Mouse (Mus musculus): ENCODE measurements around the gene Camta1. TPM values are rescaled to one million over a fixed set of nuclear protein-coding genes. Genes with fewer than 3 reads are reported as not detected.

The Camta1 gene
- polyA plus RNA-seq, 1 experiment = 124 TPM

DNA sequence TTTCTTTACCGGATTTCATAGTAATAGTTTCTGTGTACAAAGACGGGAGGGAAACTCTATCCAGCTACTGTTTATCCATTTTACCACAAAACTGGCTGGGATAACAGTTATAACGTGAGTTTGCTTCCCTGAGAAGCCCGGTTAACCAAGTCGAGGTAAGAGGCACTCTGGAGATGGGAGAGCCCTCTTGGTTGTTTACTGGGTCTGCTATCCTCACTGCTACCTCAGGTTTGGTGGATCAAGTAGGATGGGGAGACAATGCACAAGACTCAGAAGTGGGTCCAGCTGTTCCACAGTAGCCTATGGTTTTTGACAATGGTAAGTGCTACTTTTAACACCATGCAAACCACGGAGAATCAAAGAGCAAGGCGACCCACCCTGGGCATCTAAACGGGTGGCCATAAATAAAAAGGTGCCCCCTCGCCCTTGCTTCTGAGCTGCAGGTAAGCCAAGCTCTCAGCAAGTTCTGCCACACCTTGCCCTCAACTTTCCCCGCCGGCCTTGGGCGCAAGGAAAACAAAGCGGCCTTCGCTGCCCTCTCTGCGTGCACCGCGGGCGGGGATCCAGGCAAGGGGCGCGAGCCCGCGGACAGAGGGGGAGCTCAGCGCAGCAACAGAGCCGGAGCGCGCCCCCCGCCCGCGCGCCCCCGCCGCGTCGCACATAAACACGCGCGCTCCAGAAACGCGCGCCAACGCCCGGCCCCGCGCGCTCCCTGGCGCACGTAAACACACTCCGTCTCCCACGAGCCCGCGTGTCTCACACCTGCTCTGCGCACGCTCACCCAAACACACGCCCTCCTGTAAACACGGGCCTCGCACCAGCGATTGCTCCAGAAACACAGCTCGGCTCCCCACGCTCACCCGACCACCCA is 754.3 kb downstream of the Camta1 start:
- peak in 1 of 2 experiments; percentile 72 for DNase-seq (ENCODE audit: extremely low spot score in 1 of 2, low spot score in 1 of 2)

DNA sequence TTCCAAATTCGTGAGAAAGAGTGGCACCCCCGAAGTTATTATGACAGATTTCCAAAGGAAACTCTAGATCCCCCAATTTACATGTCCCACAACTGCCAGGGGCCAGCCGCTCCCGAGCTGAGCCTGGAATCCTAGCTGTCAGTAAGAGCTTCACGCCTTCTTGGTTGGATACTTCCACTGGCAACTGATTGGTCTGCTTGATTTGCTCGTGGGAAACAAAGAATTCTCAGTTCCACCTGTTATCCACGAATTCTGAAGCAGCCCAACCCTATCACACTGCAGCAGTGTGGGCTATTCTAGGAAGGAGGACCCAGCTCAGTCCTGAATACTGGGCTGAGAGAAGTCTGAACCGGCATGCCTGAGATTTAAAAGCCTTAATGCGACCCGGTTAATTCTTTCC is 755.2 kb downstream of the Camta1 start:
- DNase-seq (ENCODE audit: extremely low spot score in 1 of 2, low spot score in 1 of 2) = no peak

- no peak for DNase-seq (ENCODE audit: extremely low spot score in 1 of 2, low spot score in 1 of 2)
These were observed 755.8 kb downstream of the Camta1 start for GRCm38 (mm10) chr4:151105886-151106285.

GRCm38 (mm10) chr4:151104147-151104546 is 757.5 kb downstream of the Camta1 start:
- no peak for DNase-seq (ENCODE audit: extremely low spot score in 1 of 2, low spot score in 1 of 2)

GRCm38 (mm10) chr4:151103646-151104045 is 758.0 kb downstream of the Camta1 start:
- DNase-seq (ENCODE audit: extremely low spot score in 1 of 2, low spot score in 1 of 2) = no peak

DNA sequence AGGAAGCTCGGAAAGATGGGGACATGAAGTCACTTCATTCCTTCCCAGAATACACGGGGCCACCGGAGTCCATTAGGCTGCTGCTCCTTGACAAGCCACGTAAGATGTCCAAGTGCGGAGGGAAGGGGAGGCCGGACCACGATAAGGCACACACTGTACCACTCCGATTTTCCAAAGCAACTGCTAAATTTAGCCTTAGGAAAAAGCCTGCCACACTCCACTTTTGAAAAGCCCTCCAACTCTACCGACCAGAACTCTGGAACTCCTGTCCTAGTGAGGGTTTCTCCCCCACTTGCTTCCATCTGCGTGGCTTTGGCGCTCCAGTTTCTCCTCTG is 764.6 kb downstream of the Camta1 start:
- DNase-seq (ENCODE audit: extremely low spot score in 1 of 2, low spot score in 1 of 2) = no peak

- DNase-seq (ENCODE audit: extremely low spot score in 1 of 2, low spot score in 1 of 2) = no peak
These were observed 765.2 kb downstream of the Camta1 start for GRCm38 (mm10) chr4:151096334-151097103.

- peak in 1 of 2 experiments; percentile 64 for DNase-seq (ENCODE audit: extremely low spot score in 1 of 2, low spot score in 1 of 2)
These were observed 766.5 kb downstream of the Camta1 start for GRCm38 (mm10) chr4:151095207-151095606.

- no peak for DNase-seq (ENCODE audit: extremely low spot score in 1 of 2, low spot score in 1 of 2)
These were observed 772.4 kb downstream of the Camta1 start, which contains the start of gene Gm13090 for GRCm38 (mm10) chr4:151089270-151089669. TSS of gene Gm13090 (plus strand) at chr4:151089570.

GRCm38 (mm10) chr4:151088819-151089218 is 772.9 kb downstream of the Camta1 start:
- DNase-seq (ENCODE audit: extremely low spot score in 1 of 2, low spot score in 1 of 2) = no peak

GRCm38 (mm10) chr4:151087358-151087757 is 774.3 kb downstream of the Camta1 start:
- no peak for DNase-seq (ENCODE audit: extremely low spot score in 1 of 2, low spot score in 1 of 2)

DNA sequence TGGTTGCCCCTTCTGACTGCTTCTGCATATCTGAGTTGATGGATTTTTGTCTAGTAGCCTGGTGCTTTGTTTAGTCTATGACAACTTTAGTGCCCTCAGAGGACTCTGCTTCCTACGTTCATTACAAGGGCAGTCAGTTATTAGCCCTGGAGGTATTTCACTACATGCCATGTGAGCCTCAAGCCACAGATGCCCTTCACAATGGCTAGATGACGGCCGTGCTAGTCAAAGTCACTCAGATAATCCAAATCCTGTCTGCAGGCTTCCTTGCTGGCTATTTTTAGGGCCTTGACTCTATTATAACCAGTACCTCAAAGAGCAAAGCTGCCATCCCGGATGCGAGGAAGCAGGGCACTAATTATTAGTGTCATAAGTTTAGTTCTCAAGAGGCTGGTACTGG is 778.6 kb downstream of the Camta1 start:
- DNase-seq (ENCODE audit: extremely low spot score in 1 of 2, low spot score in 1 of 2) = no peak

DNA sequence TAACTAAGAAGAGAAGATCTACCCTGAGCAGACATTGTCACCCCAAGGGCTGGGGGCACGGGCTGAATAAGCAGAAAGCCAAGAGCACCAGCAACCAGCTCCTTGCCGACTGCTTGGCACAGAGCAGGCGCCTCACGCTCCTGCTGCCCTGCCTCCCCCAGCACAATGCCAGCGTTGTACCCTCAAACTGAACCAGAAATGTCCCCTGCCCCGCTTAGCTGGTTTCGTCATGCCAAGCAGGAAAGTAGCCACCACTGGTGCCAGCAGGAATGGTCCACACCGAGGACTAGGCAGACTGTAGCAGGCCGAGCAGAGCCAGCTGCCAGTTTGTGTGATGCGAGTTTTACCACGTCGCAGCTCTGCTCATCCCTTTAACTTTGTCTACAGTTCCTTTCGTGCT is 779.7 kb downstream of the Camta1 start:
- DNase-seq (ENCODE audit: extremely low spot score in 1 of 2, low spot score in 1 of 2) = no peak

DNA sequence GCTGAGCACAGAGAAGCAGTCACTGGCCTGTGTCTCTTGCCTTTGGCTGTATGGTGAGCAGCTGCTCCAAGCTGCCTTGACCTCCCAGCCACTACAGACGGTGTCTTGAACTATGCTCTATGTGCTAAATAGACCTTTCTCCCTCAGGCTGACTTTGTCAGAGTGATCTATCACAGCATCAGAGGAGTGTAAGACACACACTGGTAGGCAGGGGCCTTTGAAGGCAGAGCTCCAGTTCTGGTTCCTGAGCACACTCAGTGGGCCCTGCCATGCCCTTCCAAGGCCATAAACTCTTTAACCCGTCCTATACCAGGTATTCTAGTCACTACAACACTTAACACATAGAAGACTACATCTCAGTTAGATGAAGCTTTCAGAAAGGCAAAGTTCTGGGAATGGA is 780.3 kb downstream of the Camta1 start:
- no peak for DNase-seq (ENCODE audit: extremely low spot score in 1 of 2, low spot score in 1 of 2)

GRCm38 (mm10) chr4:151074817-151075216 is 786.9 kb downstream of the Camta1 start:
- DNase-seq (ENCODE audit: extremely low spot score in 1 of 2, low spot score in 1 of 2) = no peak

DNA sequence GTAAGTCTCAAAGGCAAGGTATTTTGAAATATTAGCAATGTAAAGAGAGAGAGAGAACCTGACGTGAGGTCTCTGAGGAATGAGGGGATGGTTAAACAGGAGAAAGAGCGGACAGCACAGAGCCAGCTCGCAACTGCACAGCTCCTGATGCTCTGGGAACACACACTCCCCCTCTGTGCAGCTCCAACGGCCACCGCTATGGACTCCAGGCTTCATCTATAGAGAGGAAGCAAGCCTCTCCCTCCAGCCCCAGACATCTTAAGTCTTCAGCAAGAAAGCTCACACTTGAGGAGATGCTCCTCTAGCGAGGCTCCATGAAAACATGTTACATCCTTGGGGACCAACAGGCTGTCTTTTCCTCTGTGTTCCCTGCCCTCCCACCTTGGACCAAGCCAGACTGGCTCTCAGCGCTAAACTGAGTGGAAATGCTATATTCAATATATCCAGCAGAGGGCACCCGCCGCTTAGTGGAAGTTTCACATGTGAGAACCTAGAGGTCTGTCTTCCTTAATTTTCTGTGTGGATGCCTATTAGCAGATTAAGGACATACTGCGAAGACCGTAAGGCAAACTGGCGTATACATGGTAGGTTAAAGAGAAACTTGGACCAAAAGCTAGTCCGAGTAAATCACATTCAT is 788.5 kb downstream of the Camta1 start:
- peak; percentile 38 to 93 for DNase-seq (ENCODE audit: extremely low spot score in 1 of 2, low spot score in 1 of 2)

- DNase-seq (ENCODE audit: extremely low spot score in 1 of 2, low spot score in 1 of 2) = no peak
These were observed 790.7 kb downstream of the Camta1 start for GRCm38 (mm10) chr4:151070962-151071361.

DNA sequence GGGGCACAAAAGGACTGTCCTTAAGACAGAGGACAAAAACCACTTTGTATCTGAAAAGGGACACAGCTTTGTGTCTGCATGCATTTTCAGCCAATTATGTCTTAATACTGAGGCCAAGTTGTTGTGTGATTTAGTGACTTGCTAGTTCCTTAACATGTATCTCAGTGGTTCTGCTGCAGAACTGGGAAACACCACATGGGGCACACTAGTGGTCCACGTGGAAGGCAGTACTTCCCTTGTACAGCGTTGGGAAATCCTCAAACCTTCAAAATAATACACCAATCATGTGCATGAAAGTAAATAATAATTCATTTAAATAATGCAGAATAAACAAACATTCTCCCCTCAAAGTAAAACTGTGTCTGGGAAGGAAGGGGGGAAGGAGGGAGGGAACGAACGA is 792.9 kb downstream of the Camta1 start:
- DNase-seq (ENCODE audit: extremely low spot score in 1 of 2, low spot score in 1 of 2) = no peak

DNA sequence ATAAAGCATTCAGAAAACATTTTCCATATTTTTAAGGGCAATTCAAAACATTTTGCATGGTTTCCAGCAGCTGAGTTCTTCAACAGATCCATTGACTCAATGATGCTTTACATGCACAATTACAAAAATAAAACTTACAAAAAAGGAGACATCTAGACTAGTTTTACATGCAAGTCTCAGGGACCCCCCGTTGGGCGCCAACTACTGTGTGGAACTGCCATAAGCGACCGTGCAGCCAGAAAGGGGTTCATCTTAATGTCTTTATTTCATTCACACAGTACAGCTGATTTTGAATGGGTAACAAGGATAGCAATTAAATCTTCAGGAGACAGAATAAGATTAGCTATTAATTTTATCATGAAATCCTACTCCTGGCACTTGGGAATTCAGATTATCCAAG is 802.1 kb downstream of the Camta1 start:
- DNase-seq (ENCODE audit: extremely low spot score in 1 of 2, low spot score in 1 of 2) = no peak

DNA sequence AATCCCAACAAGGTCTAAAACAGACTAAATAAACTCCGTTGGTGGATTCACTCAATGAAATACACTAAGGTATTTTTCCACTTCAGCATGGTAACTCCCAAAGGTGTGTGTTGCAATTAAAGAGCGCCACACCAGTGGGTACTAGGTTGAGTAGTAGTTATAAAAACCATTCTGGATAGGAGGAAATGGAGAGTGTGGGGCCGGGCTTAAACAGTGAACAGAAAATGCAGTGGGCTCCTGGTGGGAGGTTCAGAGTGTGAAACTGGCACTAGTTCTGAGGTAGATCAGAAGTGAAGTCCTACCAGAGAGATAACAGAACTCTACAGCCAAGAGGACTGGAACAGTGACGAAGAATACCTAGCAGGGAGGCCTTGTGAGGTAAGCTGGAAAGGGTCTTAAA is 803.0 kb downstream of the Camta1 start:
- no peak for DNase-seq (ENCODE audit: extremely low spot score in 1 of 2, low spot score in 1 of 2)
